Mouse (Mus musculus) C2C12 (cell line): Measurements from ENCODE around the gene Smurf1.

Experiments used
- CEBPB ChIP-seq: IDR thresholded peaks from one replicate; pipeline ENCODE4 v1.6.1; 2011; ENCODE audit warnings: low read depth, mild to moderate bottlenecking, control low read depth, moderate library complexity
- CTCF ChIP-seq: IDR thresholded peaks from one replicate; pipeline ENCODE4 v1.5.1; 2011; ENCODE audit not compliant: control insufficient read depth, insufficient read depth, insufficient read length
- FOSL1 ChIP-seq: IDR thresholded peaks from one replicate; pipeline ENCODE4 v1.8.0; 2011; ENCODE audit warnings: mild to moderate bottlenecking, low read length; ENCODE audit not compliant: poor library complexity, insufficient read depth, severe bottlenecking
- MAX ChIP-seq: IDR thresholded peaks from one replicate; pipeline ENCODE4 v1.6.1; 2011; ENCODE audit warnings: mild to moderate bottlenecking, control low read depth
- MYOD1 ChIP-seq: IDR thresholded peaks from one replicate; pipeline ENCODE4 v1.6.1; 2011; ENCODE audit warnings: low read depth; ENCODE audit not compliant: control insufficient read depth, insufficient read length
- USF1 ChIP-seq: IDR thresholded peaks from one replicate; pipeline ENCODE4 v1.6.1; 2011; ENCODE audit warnings: low read depth, mild to moderate bottlenecking, control low read depth, moderate library complexity

DNA sequence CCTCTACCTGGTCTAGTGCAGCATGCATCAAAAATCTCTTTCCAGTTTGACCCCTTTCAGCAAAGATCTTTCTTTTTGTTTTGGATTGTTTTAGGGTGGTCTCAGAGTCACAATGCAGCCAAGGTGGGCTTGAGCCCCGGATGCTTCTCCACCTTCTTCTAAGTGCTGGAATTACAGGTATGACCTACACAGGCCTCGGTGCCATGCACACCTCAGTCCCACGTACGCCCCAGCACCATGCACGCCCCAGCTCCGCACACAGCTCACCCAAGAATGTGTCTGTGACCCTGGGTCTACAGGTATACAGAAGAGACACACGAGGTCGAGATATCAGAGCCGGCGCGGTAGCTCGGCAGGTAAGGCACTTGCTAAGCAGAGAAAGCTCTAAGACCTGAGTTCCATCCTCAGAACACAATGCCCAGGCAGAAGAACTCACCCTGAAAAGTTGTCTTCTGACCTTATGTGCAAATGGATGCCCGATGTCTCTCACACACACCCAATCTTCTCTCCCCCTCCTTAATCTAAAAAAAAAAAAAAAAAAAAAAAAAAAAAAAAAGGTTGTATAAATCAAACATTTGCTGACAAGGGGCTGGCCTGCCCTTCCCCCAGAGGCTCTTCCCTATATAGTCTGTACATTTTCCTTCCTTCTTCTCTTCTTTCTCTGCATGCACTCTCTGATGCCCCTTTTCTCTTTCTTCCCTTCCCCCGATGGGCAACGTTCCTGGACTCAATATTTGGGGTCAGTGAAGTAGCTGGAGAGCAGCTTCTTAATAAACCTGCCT lies 43.4 kb upstream of the Smurf1 start:
- TF ChIP-seq CTCF (no peak), USF1 (no peak), MAX (no peak), FOSL1 (no peak), CEBPB (no peak), MYOD1 (no peak)
